Mouse (Mus musculus) kidney, postnatal 0 days (tissue): ENCODE results near the gene Cmc1. TPM values are rescaled to one million over a fixed set of nuclear protein-coding genes. Genes with fewer than 3 reads are reported as not detected.

Experiments used
- ATAC-seq: fragments of 200-750 bp; cut with Nextera tagmentation; replicated peaks from 2 replicates; pipeline ENCODE4 v1.8.0; 2017; ENCODE audit warnings: low read depth, moderate number of reproducible peaks, moderate TSS enrichment, moderate library complexity; ENCODE audit not compliant: low FRiP score
- DNase-seq: peaks from one replicate; pipeline ENCODE4 v3.0.0-alpha.2; 2016; ENCODE audit warnings: low spot score
- H3K27ac ChIP-seq: fragments of 300-500 bp; sonication (generic); 2 replicates; pipeline ENCODE4 v1.5.1; 2014; ENCODE audit warnings: mild to moderate bottlenecking
- H3K27me3 ChIP-seq: fragments of 300-500 bp; sonication (generic); 2 replicates; pipeline ENCODE4 v1.6.1; 2014; ENCODE audit warnings: low read length, mixed read lengths; ENCODE audit not compliant: insufficient read depth
- H3K36me3 ChIP-seq: fragments of 300-500 bp; sonication (generic); 2 replicates; pipeline ENCODE4 v1.6.1; 2014; ENCODE audit warnings: low read length, mixed read lengths; ENCODE audit not compliant: insufficient read depth
- H3K4me1 ChIP-seq: fragments of 300-500 bp; sonication (generic); replicated peaks from 2 replicates; pipeline ENCODE4 v1.6.1; 2014; ENCODE audit warnings: antibody characterized with exemption, low read length, mixed read lengths; ENCODE audit not compliant: insufficient read depth
- H3K4me2 ChIP-seq: fragments of 300-500 bp; sonication (generic); 2 replicates; pipeline ENCODE4 v1.6.1; 2014; ENCODE audit warnings: mild to moderate bottlenecking, low read length, moderate library complexity, mixed read lengths
- H3K4me3 ChIP-seq: fragments of 300-500 bp; sonication (generic); replicated peaks from 2 replicates; pipeline ENCODE4 v1.5.1; 2014; ENCODE audit warnings: low read depth, low read length
- H3K9ac ChIP-seq: fragments of 300-500 bp; sonication (generic); 2 replicates; pipeline ENCODE4 v1.6.1; 2014; ENCODE audit warnings: low read depth, low read length
- H3K9me3 ChIP-seq: fragments of 300-500 bp; sonication (generic); replicated peaks from 2 replicates; pipeline ENCODE4 v1.6.1; 2016; ENCODE audit warnings: low read length, inconsistent platforms, mixed read lengths
- CTCF ChIP-seq: IDR thresholded peaks from 2 replicates; pipeline ENCODE4 v1.5.1; 2016; ENCODE audit warnings: antibody characterized with exemption, low read depth, mild to moderate bottlenecking, moderate library complexity
- WGBS: fragments of 180-500 bp; shearing (Covaris S2); extraction: QIAGEN DNeasy Blood & Tissue Kit; methylation state at CpG from one replicate; pipeline ENCODE4 v1.1.7; 2014; 5-methylcytosine and 5-hydroxymethylcytosine counted together
- polyA plus RNA-seq: library from polyadenylated mRNA; unstranded; fragments of >200 nt; fragmentation: Nextera tagmentation; extraction: Ambion mirVana; gene quantifications from 2 replicates; pipeline ENCODE4 v1.2.1, GENCODE M21; 2015

Gene Cmc1
- polyA plus RNA-seq, 1 experiment from 2014 or later: 91.6 TPM

- Histone ChIP-seq H3K36me3 (no peaks in the 10 kb centered on the region), H3K27me3 (no peaks in the 10 kb centered on the region), H3K4me1 (no peaks in the 10 kb centered on the region), H3K4me2 (no peak overlapping the region), H3K27ac (no peak overlapping the region), H3K9me3 (no peaks in the 10 kb centered on the region), H3K4me3 (no peak overlapping the region), H3K9ac (no peak overlapping the region)
- DNase-seq (no peak), ATAC-seq (no peak)
- TF ChIP-seq CTCF: no peak
- 92% methylated on average over 6 of the region's 6 CpGs for WGBS
These were observed 17.6 kb upstream of the Cmc1 start for GRCm38 (mm10) chr9:118167606-118168005.

GRCm38 (mm10) chr9:118161536-118161935, 11.6 kb upstream of the Cmc1 start:
- TF ChIP-seq CTCF: no peak
- H3K4me2 ChIP-seq: no peak overlapping the region
- ATAC-seq (no peak), DNase-seq (no peak)
- no peaks in the 10 kb centered on the region for H3K9me3 ChIP-seq
- H3K36me3 ChIP-seq: no peaks in the 10 kb centered on the region
- no peak overlapping the region for H3K27ac ChIP-seq
- H3K4me1 ChIP-seq: no peaks in the 10 kb centered on the region
- no peak overlapping the region for H3K4me3 ChIP-seq
- 86% methylated on average over 6 of the region's 6 CpGs for WGBS
- H3K9ac ChIP-seq: no peak overlapping the region
- no peaks in the 10 kb centered on the region for H3K27me3 ChIP-seq

GRCm38 (mm10) chr9:118159936-118160335, 10.0 kb upstream of the Cmc1 start:
- Histone ChIP-seq H3K4me1 (no peaks in the 10 kb centered on the region), H3K4me2 (no peak overlapping the region), H3K27me3 (no peaks in the 10 kb centered on the region), H3K9me3 (no peaks in the 10 kb centered on the region), H3K27ac (no peak overlapping the region), H3K4me3 (no peak overlapping the region), H3K36me3 (no peaks in the 10 kb centered on the region), H3K9ac (no peak overlapping the region)
- 62% methylated on average over 3 of the region's 3 CpGs for WGBS
- DNase-seq (no peak), ATAC-seq (no peak)
- no peak for TF ChIP-seq CTCF

- H3K27ac ChIP-seq: no peak overlapping the region
- H3K9me3 ChIP-seq: no peaks in the 10 kb centered on the region
- WGBS: 95% methylated on average over 4 of the region's 4 CpGs
- DNase-seq: no peak
- TF ChIP-seq CTCF: no peak
- no peak overlapping the region for H3K4me3 ChIP-seq
- ATAC-seq: no peak
- H3K4me2 ChIP-seq: no peak overlapping the region
- no peaks in the 10 kb centered on the region for H3K4me1 ChIP-seq
- H3K27me3 ChIP-seq: no peaks in the 10 kb centered on the region
- no peaks in the 10 kb centered on the region for H3K36me3 ChIP-seq
- no peak overlapping the region for H3K9ac ChIP-seq
These were observed 8.2 kb upstream of the Cmc1 start for GRCm38 (mm10) chr9:118158201-118158600.

- no peak overlapping the region for H3K4me2 ChIP-seq
- no peak overlapping the region for H3K4me3 ChIP-seq
- H3K27ac ChIP-seq: no peak overlapping the region
- 93% methylated on average over 3 of the region's 3 CpGs for WGBS
- H3K9ac ChIP-seq: no peak overlapping the region
- no peaks in the 10 kb centered on the region for H3K9me3 ChIP-seq
- H3K4me1 ChIP-seq: no peaks in the 10 kb centered on the region
- DNase-seq (peak; percentile 16), ATAC-seq (no peak)
- no peaks in the 10 kb centered on the region for H3K36me3 ChIP-seq
- no peaks in the 10 kb centered on the region for H3K27me3 ChIP-seq
- TF ChIP-seq CTCF: peak; percentile 49; the same call in 1 of the 2 replicates
These were observed 7.3 kb upstream of the Cmc1 start for GRCm38 (mm10) chr9:118157234-118157633.

GRCm38 (mm10) chr9:118154666-118155065, 4.7 kb upstream of the Cmc1 start:
- H3K36me3 ChIP-seq: no peaks in the 10 kb centered on the region
- no peaks in the 10 kb centered on the region for H3K9me3 ChIP-seq
- H3K4me2 ChIP-seq: no peak overlapping the region
- TF ChIP-seq CTCF: no peak
- H3K27ac ChIP-seq: no peak overlapping the region
- ATAC-seq: no peak
- 89% methylated on average over 5 of the region's 5 CpGs for whole genome bisulfite sequencing
- H3K27me3 ChIP-seq: no peaks in the 10 kb centered on the region
- no peaks in the 10 kb centered on the region for H3K4me1 ChIP-seq
- no peak overlapping the region for H3K9ac ChIP-seq
- no peak overlapping the region for H3K4me3 ChIP-seq
- no peak for DNase-seq

GRCm38 (mm10) chr9:118151221-118151507, 1.2 kb upstream of the Cmc1 start:
- Histone ChIP-seq H3K4me3 (no peak overlapping the region), H3K4me1 (0 out of 2 replicates have a peak, but pooled peaks cover 4% of the 10 kb centered on the region), H3K27ac (no peak overlapping the region), H3K9me3 (no peaks in the 10 kb centered on the region), H3K27me3 (no peaks in the 10 kb centered on the region), H3K9ac (no peak overlapping the region), H3K36me3 (no peaks in the 10 kb centered on the region), H3K4me2 (no peak overlapping the region)
- ATAC-seq (no peak), DNase-seq (no peak)
- 92% methylated on average over 1 of the region's 1 CpGs for WGBS
- peak; percentile 23; the same call in 1 of the 2 replicates for TF ChIP-seq CTCF
